Mouse (Mus musculus) forebrain, embryonic 13.5 days (tissue): ENCODE results near the gene March7. TPM values are rescaled to one million over a fixed set of nuclear protein-coding genes. Genes with fewer than 3 reads are reported as not detected.

Experiments used
- ATAC-seq: fragments of 200-750 bp; cut with Nextera tagmentation; 2 replicates; pipeline ENCODE4 v1.8.0; 2017
- H3K27ac ChIP-seq: fragments of 300-500 bp; sonication (generic); 2 replicates; pipeline ENCODE4 v1.5.1; 2015; ENCODE audit warnings: inconsistent platforms, mild to moderate bottlenecking, moderate library complexity
- H3K27me3 ChIP-seq: fragments of 300-500 bp; sonication (generic); 2 replicates; pipeline ENCODE4 v1.6.1; 2015; ENCODE audit warnings: mild to moderate bottlenecking, inconsistent platforms
- H3K36me3 ChIP-seq: fragments of 300-500 bp; sonication (generic); 2 replicates; pipeline ENCODE4 v1.6.1; 2015; ENCODE audit warnings: mild to moderate bottlenecking, inconsistent platforms; ENCODE audit not compliant: poor library complexity, severe bottlenecking
- H3K4me1 ChIP-seq: fragments of 300-500 bp; sonication (generic); 2 replicates; pipeline ENCODE4 v1.6.1; 2015; ENCODE audit warnings: inconsistent platforms
- H3K4me2 ChIP-seq: fragments of 300-500 bp; sonication (generic); 2 replicates; pipeline ENCODE4 v1.6.1; 2015; ENCODE audit warnings: inconsistent platforms, mild to moderate bottlenecking, moderate library complexity
- H3K4me3 ChIP-seq: fragments of 300-500 bp; sonication (generic); 2 replicates; pipeline ENCODE4 v1.5.1; 2015; ENCODE audit warnings: mild to moderate bottlenecking, inconsistent platforms
- H3K9ac ChIP-seq: fragments of 300-500 bp; sonication (generic); 2 replicates; pipeline ENCODE4 v1.6.1; 2015; ENCODE audit warnings: mild to moderate bottlenecking, inconsistent platforms
- H3K9me3 ChIP-seq: fragments of 300-500 bp; sonication (generic); replicated peaks from 2 replicates; pipeline ENCODE4 v1.6.1; 2016; ENCODE audit warnings: inconsistent platforms
- WGBS: fragments of 180-500 bp; shearing (Covaris S2); methylation state at CpG from one replicate; pipeline ENCODE4 v1.1.7; 2015; 5-methylcytosine and 5-hydroxymethylcytosine counted together
- polyA plus RNA-seq: library from polyadenylated mRNA; unstranded; fragments of >200 nt; fragmentation: Nextera tagmentation; extraction: Ambion mirVana; gene quantifications from 2 replicates; pipeline ENCODE4 v1.2.1, GENCODE M21; 2015

Gene March7
- polyA plus RNA-seq, 1 experiment from 2014 or later, result 88.4 TPM

DNA sequence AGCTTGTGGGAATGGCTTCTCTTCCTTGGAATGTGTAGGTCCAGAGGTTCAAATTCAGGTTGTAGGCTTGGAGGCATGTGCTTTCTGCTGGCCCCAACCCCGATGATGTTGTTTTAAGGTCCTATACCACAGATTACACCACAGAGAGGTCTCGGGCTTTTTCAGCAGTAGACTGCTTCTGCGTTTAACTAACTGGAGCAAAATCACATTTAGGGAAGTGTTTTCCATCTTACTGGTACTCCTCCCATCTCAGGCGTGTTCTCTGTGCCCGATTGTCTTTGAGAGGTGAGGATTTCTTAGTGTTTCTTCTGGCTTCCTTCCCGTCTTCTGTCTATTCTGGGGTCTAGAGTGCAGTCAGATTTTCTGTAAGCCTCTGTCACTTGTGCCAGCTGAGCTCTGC is 7.9 kb downstream of the March7 start:
- Histone ChIP-seq H3K27ac (no peak overlapping the region), H3K4me1 (peaks cover 19% of the 10 kb centered on the region), H3K36me3 (0 out of 2 replicates have a peak, but pooled peaks cover 5% of the 10 kb centered on the region), H3K9ac (no peak overlapping the region), H3K4me2 (no peak overlapping the region), H3K4me3 (no peak overlapping the region), H3K9me3 (no peaks in the 10 kb centered on the region), H3K27me3 (no peaks in the 10 kb centered on the region)
- WGBS, result 94% methylated on average over 6 of the region's 6 CpGs
- ATAC-seq, result no peak

- Histone ChIP-seq H3K27ac (no peak overlapping the region), H3K4me1 (peaks cover 3% of the 10 kb centered on the region; the same call in 1 of the 2 replicates), H3K36me3 (no peaks in the 10 kb centered on the region), H3K4me3 (no peak overlapping the region), H3K4me2 (no peak overlapping the region), H3K9me3 (no peaks in the 10 kb centered on the region), H3K9ac (no peak overlapping the region), H3K27me3 (no peaks in the 10 kb centered on the region)
- ATAC-seq, result no peak
- WGBS, result 74% methylated on average over 6 of the region's 6 CpGs
These were observed 11.5 kb downstream of the March7 start for GRCm38 (mm10) chr2:60221236-60221635.

DNA sequence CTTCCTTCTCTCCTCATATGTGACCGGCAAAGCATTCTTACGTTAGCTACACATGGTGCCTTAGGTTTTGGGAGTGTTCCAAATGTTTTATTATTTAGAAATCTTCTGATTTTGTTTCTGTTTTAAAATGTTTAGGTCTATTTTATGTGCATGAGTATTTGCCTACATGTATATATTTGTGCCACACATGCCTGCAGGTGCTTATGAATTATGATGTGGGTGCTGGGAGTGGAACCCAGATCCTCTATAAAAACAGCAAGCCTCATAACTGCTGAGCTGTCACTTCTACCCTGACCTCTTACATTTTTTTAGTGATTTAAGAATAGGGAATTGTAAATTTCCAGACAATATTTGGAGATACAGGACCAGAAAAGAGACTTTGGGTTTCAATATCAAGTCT is 12.3 kb downstream of the March7 start:
- WGBS, result 96% methylated on average over 2 of the region's 2 CpGs
- Histone ChIP-seq H3K4me3 (no peak overlapping the region), H3K4me2 (no peak overlapping the region), H3K27me3 (no peaks in the 10 kb centered on the region), H3K27ac (no peak overlapping the region), H3K9ac (no peak overlapping the region), H3K4me1 (peaks cover 3% of the 10 kb centered on the region; the same call in 1 of the 2 replicates), H3K9me3 (no peaks in the 10 kb centered on the region), H3K36me3 (no peaks in the 10 kb centered on the region)
- ATAC-seq, result no peak

- peaks cover 3% of the 10 kb centered on the region; the same call in 1 of the 2 replicates for H3K4me1 ChIP-seq
- no peaks in the 10 kb centered on the region for H3K9me3 ChIP-seq
- no peak overlapping the region for H3K4me3 ChIP-seq
- WGBS, result 88% methylated on average over 1 of the region's 1 CpGs
- no peak for ATAC-seq
- no peaks in the 10 kb centered on the region for H3K27me3 ChIP-seq
- H3K27ac ChIP-seq, result no peak overlapping the region
- H3K9ac ChIP-seq, result no peak overlapping the region
- H3K36me3 ChIP-seq, result no peaks in the 10 kb centered on the region
- H3K4me2 ChIP-seq, result no peak overlapping the region
These were observed 13.8 kb downstream of the March7 start for GRCm38 (mm10) chr2:60223489-60223888.

- ATAC-seq, result no peak
- no peak overlapping the region for H3K27ac ChIP-seq
- H3K9me3 ChIP-seq, result no peaks in the 10 kb centered on the region
- H3K4me2 ChIP-seq, result no peak overlapping the region
- no peak overlapping the region for H3K9ac ChIP-seq
- no peaks in the 10 kb centered on the region for H3K27me3 ChIP-seq
- no peaks in the 10 kb centered on the region for H3K4me1 ChIP-seq
- WGBS, result 43% methylated on average over 1 of the region's 1 CpGs
- H3K36me3 ChIP-seq, result peaks cover 34% of the 10 kb centered on the region
- H3K4me3 ChIP-seq, result no peak overlapping the region
These were observed 18.8 kb downstream of the March7 start for GRCm38 (mm10) chr2:60228470-60228869.

GRCm38 (mm10) chr2:60230361-60230760 is 20.7 kb downstream of the March7 start:
- WGBS, result 84% methylated on average over 2 of the region's 2 CpGs
- no peak overlapping the region for H3K4me2 ChIP-seq
- no peaks in the 10 kb centered on the region for H3K9me3 ChIP-seq
- H3K4me3 ChIP-seq, result no peak overlapping the region
- no peak overlapping the region for H3K9ac ChIP-seq
- H3K27ac ChIP-seq, result no peak overlapping the region
- no peak for ATAC-seq
- H3K27me3 ChIP-seq, result no peaks in the 10 kb centered on the region
- H3K4me1 ChIP-seq, result no peaks in the 10 kb centered on the region
- peaks cover 48% of the 10 kb centered on the region for H3K36me3 ChIP-seq

DNA sequence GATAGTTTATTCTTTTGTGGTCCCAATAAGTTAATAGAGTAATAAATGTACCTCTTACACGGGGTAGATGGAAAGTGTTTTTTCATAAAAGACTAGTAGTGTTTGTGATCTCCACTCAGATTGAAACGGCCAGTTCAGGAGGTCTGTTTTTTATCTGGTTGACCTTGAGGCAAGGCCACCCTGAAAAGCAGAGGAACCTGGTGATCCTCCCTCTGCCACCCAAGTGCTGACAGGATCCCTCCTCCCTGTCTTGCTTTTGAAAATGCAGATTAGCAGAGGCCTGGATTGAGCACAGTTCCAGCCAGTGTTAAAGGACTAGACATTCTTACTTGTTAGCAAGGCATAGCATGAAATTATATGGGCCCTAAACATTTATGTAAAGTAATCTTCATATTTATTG is 23.5 kb downstream of the March7 start:
- H3K4me1 ChIP-seq, result no peaks in the 10 kb centered on the region
- H3K4me2 ChIP-seq, result no peak overlapping the region
- no peaks in the 10 kb centered on the region for H3K9me3 ChIP-seq
- H3K4me3 ChIP-seq, result no peak overlapping the region
- H3K9ac ChIP-seq, result no peak overlapping the region
- no peak for ATAC-seq
- H3K36me3 ChIP-seq, result peaks cover 64% of the 10 kb centered on the region
- no peak overlapping the region for H3K27ac ChIP-seq
- no peaks in the 10 kb centered on the region for H3K27me3 ChIP-seq
- 86% methylated on average over 2 of the region's 2 CpGs for WGBS

- no peak for ATAC-seq
- Histone ChIP-seq H3K27ac (no peak overlapping the region), H3K27me3 (no peaks in the 10 kb centered on the region), H3K36me3 (peaks cover 73% of the 10 kb centered on the region), H3K4me1 (no peaks in the 10 kb centered on the region), H3K4me2 (no peak overlapping the region), H3K9me3 (no peaks in the 10 kb centered on the region), H3K4me3 (no peak overlapping the region), H3K9ac (no peak overlapping the region)
- 92% methylated on average over 7 of the region's 7 CpGs for WGBS
These were observed 24.8 kb downstream of the March7 start for GRCm38 (mm10) chr2:60234506-60234905.

DNA sequence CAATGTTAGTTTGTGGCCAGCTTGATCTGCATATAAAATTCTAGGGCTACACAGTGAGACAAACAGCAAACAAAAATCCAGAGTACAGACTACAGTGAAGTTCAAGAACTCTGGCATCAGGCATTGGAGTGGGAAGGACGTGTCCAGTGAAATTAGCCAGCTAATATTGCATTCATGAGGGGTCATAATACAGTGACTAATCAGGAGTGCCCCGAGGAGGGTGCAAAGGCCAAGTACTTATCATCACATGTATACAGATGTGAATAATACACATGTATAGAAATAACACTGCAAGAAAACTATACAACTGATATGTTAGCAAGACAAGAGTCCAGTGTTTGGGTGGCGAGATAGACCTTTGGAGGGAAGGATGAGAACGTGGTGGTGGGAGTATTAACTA is 43.1 kb downstream of the March7 start:
- Histone ChIP-seq H3K4me1 (no peaks in the 10 kb centered on the region), H3K4me3 (no peak overlapping the region), H3K9ac (no peak overlapping the region), H3K36me3 (peaks cover 17% of the 10 kb centered on the region), H3K27me3 (no peaks in the 10 kb centered on the region), H3K27ac (no peak overlapping the region), H3K4me2 (no peak overlapping the region), H3K9me3 (no peaks in the 10 kb centered on the region)
- WGBS, result 86% methylated on average over 4 of the region's 4 CpGs
- no peak for ATAC-seq

- Histone ChIP-seq H3K4me3 (no peak overlapping the region), H3K4me1 (no peaks in the 10 kb centered on the region), H3K27me3 (no peaks in the 10 kb centered on the region), H3K36me3 (peaks cover 23% of the 10 kb centered on the region), H3K9me3 (no peaks in the 10 kb centered on the region), H3K9ac (no peak overlapping the region), H3K4me2 (no peak overlapping the region), H3K27ac (no peak overlapping the region)
- ATAC-seq, result no peak
These were observed 43.8 kb downstream of the March7 start for GRCm38 (mm10) chr2:60253506-60253905.

GRCm38 (mm10) chr2:60256751-60257150 is 47.1 kb downstream of the March7 start:
- no peaks in the 10 kb centered on the region for H3K27me3 ChIP-seq
- H3K27ac ChIP-seq, result no peak overlapping the region
- peaks cover 10% of the 10 kb centered on the region; the same call in 1 of the 2 replicates for H3K36me3 ChIP-seq
- no peaks in the 10 kb centered on the region for H3K4me1 ChIP-seq
- no peak overlapping the region for H3K9ac ChIP-seq
- no peaks in the 10 kb centered on the region for H3K9me3 ChIP-seq
- ATAC-seq, result no peak
- H3K4me3 ChIP-seq, result no peak overlapping the region
- H3K4me2 ChIP-seq, result no peak overlapping the region
- WGBS, result 89% methylated on average over 2 of the region's 2 CpGs

GRCm38 (mm10) chr2:60259186-60259585 is 49.5 kb downstream of the March7 start:
- Histone ChIP-seq H3K36me3 (peaks cover 9% of the 10 kb centered on the region; the same call in 1 of the 2 replicates), H3K27me3 (no peaks in the 10 kb centered on the region), H3K4me1 (no peaks in the 10 kb centered on the region), H3K9me3 (no peaks in the 10 kb centered on the region), H3K4me3 (no peak overlapping the region), H3K9ac (no peak overlapping the region), H3K4me2 (no peak overlapping the region), H3K27ac (no peak overlapping the region)
- 95% methylated on average over 5 of the region's 5 CpGs for WGBS
- no peak for ATAC-seq

DNA sequence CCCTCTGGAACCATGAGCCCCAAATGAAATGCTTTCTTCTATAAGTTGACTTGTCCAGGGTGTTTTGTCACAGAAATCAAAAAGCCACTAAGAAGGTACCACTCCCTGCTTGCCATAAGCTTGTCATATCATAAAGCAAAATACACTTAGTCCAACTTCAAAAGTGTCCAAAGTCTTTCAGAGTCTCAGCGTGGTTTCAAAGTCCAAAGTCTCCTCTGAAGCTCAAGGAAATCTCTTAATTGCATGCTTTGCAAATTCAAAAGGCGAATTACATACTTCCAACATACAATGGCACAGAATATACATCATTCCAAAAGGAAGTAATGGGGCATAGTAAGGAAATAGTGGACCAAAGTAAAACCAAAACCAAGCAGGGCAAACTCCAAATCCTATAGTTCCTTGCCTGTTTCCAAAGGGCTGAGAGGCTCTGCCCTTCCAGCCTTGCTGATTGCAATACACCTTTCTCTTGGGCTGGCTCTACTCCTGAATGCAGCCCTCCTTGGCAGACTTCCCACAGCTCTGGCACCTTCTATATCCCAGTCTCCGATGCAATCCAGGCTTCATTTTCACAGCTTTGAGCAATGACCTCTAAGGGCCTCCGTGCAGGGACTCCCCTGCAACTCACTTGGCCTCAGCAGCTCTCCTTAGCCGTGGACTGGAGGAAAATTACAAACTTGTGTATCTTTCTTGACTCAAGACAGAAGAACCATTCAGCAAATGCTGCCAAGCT is 51.1 kb downstream of the March7 start:
- Histone ChIP-seq H3K27me3 (no peaks in the 10 kb centered on the region), H3K4me1 (no peaks in the 10 kb centered on the region), H3K27ac (no peak overlapping the region), H3K9ac (no peak overlapping the region), H3K36me3 (0 out of 2 replicates have a peak, but pooled peaks cover 5% of the 10 kb centered on the region), H3K4me3 (no peak overlapping the region), H3K9me3 (no peaks in the 10 kb centered on the region), H3K4me2 (no peak overlapping the region)
- no peak for ATAC-seq
- 81% methylated on average over 5 of the region's 5 CpGs for WGBS
